Mouse (Mus musculus) urinary bladder, postnatal 36 days (tissue): Measurements from ENCODE around the gene Fbxo45.
"Not testable (repeated sequence)": the region's sequence is repeated elsewhere in the genome, so short reads cannot be mapped to it uniquely, and the experiment has no call there.

Experiments
- DNase-seq, 2 experiments: peaks; one replicate each; pipeline ENCODE4 v3.0.0; 2022; ENCODE audit warnings: low spot score in 2 of 2, mixed read lengths in 1 of 2

The Fbxo45 gene

DNA sequence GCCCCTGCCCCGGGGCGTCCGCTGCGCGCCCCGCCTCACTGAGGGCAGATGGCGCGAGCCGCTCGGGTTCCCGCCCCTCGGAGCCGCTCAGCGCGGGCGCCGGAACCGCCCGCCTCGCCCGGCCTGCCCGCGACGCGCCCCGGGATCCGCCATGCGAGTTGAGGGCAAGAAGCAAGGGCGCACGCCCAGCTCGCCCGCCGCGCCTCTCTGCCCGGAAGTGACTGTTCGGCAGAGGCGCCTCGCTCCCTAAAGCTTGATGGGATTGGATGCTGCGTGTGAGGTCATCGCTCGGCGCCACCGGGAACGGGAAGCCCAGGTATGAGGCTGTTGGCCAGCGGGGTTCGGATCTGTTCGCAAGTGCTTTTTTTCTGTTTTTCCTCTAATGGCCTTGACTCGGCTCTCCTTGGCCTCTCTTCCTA, at the start of gene Fbxo45, which contains the start of gene Wdr53:
Gene Fbxo45 (minus strand): TSS at position 207 of the 419 bp plus-strand sequence.
Gene Wdr53 (plus strand): TSS at position 276 of the 419 bp plus-strand sequence.
- DNase-seq, result peak; percentile 95 to 98

DNA sequence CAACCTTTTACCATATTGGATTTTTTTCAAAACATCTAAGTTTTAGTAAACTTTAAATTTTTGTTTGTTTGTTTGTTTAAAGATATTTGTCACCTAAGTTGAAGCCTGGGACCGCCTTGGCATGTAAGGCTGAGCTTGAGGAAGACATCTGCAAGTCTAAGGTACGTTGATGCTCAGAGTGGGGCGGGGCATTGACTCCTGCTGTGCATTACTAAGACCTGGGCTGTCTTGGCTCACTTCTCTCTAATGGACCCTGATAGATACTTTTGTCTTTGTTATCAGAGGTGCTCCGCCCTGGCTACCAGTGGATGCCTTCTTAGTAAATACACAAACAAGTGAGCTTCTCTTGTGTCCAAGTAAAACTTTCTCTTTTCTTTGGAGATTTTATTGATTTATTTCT, 44.9 kb upstream of the Fbxo45 start:
- DNase-seq, result no peak

DNA sequence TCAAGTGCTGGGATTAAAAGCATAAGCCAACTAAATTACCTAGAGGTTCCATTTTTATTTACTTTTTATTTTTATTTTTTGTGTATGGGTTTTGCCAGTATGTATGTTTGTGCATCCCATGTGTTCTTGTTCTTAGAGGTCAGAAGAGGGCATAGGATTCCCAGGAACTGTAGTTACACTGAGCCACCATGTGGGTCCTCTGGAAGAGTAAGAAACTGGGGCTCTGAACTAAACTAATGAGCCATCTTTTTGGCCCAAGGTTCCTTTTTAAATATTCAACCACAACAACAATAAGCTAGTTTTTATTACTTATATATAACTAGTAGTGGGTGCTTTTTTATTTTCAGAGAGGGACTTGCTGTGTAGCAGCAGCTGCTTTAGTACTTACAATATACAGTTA, 35.6 kb upstream of the Fbxo45 start:
- no peak for DNase-seq

DNA sequence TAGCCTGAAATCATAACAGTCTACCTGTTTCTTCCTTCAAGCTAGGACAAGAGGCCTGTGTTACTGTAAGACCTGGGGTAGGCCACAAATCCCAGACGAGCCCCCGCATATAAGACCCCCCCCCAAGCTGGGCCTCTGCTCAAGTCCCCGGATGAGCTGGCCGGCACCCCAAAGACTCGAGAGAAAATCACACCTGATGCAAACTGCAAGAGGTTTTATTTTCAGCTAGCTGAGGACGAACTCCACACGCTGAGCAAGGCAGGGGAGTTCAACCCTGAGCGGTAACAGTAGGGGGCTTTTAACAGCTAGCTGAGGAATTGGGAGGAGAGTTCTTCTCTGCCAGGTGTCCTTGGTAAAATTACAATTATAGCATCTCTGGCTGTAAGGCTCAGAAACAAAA, 33.3 kb upstream of the Fbxo45 start:
- DNase-seq, result no peak

DNA sequence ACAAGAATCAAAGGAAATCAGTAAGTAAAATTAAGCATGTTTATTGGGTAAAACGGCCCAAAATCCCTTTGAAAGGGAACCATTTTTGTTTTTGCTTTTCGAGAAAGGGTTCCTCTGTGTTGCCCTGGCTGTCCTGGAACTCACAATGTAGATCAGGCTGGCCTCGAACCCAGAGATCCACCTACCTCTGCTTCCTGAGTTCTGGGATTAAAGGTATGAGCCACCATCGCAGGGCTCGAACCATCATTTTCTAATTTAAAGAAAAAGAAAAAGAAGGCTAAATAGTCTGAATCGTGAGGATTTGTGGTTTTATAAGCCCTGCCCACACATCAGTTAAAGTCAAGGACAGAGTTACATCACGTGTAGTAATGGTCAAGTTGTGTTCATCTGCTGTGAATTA, 31.4 kb upstream of the Fbxo45 start:
- no peak for DNase-seq

DNA sequence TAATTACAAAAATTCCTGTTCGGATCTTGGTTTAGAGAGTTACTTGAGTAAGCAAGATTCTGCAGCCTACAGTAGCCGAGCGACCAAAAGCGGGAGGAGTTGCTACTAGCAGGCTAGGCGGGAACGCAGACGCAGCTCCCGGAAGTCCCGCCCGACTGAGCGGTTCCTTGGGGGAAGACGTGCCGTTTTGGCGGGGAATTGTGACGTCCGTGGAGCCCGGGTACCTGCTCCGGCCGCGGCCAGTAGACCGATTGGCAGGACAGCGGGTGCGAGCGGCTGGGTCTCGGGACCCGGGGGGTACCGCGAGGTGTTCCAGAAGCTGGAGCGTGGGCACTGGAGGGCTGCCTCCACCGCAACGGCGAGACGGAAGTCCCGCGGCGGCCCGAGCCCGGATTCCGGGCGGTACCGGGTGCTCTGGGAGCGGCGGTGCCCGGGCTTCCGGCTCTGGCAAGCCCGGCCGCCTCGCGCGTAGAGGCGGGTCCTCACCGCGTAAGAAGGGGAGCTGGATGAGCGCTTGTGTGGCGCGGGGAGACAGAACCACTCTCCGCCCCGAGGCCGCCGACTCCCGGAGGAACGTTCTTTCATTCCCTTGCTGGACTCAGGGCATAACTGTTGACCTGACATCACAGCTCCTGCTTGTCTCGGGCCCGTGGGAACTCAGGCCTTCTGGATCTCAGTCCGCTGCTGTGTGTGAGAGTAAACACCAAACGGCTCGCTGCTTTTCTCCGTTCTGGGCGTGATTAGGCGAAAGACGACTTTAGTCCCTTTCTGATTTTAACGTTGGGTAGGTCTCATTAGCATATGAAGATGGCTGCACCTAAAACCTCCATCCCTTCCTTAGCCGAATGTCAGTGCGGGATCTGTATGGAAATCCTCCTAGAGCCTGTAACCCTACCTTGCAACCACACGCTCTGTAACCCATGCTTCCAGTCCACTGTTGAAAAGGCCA, 30.6 kb upstream of the Fbxo45 start, which contains the start of gene Rnf168:
Gene Rnf168 (plus strand): TSS at position 152 of the 949 bp plus-strand sequence.
- DNase-seq, result peak; percentile 85 to 92

DNA sequence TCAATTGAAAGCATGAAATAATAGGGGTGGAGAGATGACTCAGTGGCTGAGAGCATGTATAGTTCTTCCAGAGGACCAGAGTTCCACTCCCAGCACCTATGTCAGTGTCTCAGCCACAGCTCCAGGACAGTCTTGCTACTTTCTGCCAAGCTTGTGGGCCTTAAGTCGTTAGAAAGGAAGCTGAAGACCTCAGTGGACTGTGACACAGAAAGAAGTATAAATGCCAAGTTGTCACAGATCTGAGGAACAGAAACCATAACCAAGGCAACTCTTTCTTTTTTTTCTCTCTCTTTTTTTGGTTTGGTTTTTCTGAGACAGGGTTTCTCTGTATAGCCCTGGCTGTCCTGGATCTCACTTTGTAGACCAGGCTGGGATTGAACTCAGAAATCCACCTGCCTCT, 28.9 kb upstream of the Fbxo45 start:
- no peak for DNase-seq

DNA sequence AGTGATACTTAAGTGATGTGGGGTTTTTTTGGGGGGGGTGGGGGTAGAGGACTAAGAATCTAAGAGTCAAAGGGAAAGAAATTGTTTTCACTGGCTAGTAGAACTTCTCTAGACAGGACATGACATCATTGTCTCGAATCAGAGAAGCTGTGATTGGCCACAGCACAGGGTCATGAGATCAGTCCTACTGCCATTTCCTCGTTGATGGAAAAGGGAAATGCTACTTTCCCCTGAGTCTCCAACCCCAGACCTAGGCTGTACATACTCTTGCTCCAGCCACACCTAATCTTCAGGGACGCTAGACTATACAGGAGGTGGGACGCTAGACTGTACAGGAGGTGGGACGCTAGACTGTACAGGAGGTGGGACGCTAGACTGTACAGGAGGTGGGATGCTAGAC, 28.1 kb upstream of the Fbxo45 start:
- DNase-seq, result no peak

DNA sequence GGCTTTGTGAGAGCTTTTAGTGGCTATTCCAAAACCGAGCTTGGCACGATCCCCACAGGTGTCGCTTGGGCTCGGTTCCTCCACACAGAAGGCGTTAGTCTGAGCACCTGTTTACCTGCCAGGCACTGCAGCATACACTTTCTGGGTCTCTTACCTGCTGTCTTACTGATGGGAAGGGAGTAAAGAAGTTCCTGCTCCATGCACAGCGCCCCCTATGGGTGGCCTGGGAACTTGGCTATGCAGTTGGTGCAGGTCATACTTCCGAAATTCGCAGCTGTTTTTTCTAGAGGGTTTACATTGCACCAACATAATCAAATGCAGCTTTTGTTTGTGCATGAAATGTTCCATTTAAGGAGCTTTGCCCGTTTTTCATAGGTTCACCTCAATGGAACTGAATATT, 26.4 kb upstream of the Fbxo45 start:
- no peak for DNase-seq

DNA sequence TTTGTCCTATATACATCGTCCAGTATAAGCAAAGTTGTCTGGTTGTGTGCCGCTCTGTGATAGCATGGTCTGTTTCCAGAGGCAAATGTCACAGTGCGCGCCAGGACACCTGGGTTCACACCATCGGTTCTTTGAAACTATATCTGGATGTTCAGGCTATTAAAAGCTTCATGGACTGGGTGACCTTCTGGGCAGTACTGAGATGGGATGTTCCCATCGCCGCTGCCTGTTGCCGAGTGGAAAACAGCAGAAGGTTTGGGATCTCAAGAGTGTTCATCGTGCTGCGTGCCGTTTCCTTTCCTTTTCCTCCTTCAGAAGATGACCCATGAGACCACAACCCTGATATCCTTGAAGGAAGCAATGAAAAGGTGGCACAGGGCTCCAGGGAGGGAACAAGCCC, 24.3 kb upstream of the Fbxo45 start, which contains the start of gene Smco1:
Gene Smco1 (plus strand): TSS at position 178 of the 400 bp plus-strand sequence.
- DNase-seq, result no peak

DNA sequence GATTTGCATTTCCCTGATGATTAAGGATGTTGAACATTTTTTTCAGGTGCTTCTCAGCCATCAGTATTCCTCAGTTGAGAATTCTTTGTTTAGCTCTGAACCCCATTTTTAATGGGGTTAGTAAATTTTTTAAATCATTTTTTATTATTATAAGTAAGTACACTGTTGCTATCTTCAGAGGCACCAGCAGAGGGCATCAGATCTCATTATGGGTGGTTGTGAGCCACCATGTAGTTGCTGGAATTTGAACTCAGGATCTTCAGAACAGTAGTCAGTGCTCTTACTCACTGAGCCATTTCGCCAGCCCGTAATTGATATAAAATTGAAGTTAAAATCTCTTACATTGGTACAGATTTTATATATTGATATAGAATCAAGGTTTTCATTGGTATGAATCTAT, 17.3 kb upstream of the Fbxo45 start:
- not testable (repeated sequence) for DNase-seq

DNA sequence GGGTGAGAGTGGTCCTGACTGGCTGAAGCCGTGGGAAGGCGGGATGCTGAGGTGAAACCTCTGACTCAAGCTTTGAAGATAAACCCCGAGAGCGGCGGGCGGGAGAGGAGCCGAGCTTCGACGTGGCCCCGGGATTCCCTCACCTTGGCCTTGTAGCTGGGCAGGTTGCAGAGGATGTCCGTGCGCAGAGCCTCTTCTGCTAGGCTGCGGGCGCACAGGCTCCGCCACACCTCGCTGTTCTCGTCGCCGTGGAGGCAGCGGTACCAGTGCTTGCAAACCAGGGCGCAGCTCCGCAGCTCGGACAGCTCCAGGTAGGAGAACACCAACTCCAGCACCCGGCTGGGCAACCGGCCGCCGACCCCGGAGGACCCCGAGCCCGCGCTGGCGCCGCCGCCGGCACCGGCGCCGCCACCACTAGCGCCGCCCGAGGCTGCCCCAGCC, 587 bp downstream of the Fbxo45 start:
- DNase-seq, result peak; percentile 25 to 34

DNA sequence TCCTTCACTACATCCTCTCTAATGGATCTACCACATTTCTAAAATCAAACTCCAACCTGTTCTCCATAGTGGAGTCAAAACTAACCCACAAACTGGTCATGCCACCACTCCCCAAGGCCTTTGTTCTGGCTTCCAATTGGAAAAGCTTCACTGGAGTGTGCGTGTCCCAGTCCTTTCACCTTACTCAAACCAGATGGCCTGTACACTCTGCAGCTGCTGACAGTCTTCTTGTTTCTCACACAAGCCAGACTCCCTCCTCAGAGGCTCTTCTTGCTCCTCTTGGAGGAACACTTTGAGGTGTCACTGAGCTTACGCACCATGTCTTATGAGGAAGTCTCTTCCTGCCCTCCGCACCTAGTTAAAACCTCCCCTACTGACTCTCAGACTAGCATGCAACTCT, 3.1 kb downstream of the Fbxo45 start:
- no peak for DNase-seq

DNA sequence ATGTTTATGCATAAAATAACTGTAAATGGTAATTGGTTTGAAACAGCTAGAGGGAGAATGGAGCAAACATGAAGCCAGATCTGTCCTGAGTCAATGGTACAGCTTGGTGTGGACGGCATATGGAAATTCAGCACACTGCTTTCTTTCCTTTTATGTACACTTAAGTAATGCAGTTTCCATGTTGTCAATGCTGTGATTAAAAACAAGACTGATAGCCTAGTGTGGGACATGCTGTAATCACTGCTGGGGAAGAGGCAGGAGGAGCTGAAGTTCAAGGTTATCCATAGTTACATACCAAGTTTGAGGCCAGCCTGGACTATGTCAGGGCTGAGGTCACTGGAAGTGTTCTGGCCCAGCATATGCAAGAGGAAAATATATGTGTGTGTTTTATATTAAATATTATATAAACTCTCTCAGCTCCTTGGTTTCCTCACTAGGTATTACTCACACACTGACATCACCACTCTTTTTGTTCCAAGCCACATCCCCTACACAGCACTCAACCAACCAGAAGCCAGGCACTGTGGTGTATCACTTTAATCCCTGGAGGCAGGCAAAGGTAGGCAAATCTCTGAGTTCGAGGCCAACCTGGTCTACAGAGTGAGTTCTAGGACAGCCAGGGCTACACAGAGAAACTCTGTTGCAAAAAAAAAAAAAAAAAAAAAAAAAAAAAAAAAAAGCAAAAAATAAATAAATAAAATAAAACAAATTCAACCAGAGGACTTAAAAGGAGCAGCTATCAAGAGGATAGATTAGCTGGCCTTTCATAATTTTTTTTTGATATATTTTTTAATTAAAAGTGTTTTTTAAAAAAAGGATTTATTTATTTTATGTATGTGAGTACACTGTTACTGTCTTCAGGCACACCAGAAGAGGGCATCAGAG, 7.3 kb downstream of the Fbxo45 start:
- DNase-seq, result no peak

DNA sequence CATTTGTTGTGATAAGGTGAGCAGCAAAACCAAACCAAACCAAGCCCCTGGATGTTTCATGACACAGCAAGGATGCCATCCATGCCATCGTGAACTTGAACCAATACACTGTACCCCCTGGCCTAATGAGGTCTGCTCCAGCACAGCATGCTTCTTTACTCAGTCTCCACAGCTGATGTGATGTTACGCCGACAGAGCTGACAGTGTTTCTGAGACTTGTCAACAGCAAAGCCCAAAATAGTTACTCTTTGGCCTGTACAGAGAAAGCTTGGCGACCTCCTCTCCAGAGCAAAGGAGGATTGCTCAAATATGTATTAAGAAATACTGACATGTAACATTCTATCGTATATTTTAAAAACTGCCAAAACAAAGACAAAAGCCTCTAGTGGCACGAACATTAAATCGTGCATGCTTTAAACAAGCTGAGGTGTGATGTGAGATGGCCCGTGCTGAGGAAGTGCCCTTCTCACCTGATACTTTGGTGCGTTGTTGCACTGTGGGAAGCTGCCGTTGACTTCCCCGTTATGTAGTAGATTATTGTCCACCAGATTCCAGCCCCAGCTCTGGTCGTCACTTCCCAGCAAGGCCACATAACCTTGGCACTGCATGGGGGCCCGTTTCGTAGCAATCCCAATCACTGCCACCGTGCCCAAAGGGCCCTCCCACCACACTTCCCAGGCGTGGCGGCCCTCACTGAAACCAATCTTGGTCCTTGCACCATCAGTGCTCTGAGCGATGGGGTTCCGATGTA, 8.9 kb downstream of the Fbxo45 start:
- no peak for DNase-seq

DNA sequence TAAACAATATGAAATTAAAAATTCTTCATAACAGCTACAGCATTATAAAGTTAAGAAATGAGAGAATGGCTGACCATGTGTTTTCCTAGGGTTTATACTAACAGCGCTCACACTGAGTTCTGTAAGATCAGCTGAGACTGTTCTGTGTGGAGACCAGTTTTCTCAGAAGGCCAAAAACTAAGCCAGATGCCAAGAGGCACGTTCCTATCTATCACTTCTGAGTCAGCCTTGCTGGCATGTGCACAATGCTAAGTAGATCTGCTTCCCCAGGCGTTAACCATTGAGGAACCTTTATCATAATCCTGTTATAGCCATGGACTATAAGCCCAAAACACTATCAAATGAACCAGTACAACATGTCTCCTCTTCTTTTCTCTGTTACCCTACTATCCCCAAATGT, 14.9 kb downstream of the Fbxo45 start:
- not testable (repeated sequence) for DNase-seq

DNA sequence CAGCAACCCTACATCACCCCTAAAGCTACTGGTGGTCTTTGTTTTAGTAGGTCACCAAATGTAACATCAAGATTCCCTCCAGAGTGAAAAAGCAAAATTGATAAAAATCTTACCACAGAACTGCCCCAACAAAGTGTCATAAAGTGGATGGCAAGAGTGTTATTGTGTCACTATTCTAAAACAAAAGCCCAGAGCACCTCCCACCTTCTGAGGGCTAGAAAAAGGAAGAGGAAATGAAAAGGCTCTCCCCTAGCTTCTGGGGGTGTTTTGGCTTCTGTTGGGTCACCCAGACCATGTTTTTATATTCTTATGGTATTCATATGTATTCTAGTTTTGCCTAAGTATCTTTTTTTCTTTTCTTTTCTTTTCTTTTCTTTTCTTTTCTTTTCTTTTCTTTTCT, 24.6 kb downstream of the Fbxo45 start:
- no peak for DNase-seq

DNA sequence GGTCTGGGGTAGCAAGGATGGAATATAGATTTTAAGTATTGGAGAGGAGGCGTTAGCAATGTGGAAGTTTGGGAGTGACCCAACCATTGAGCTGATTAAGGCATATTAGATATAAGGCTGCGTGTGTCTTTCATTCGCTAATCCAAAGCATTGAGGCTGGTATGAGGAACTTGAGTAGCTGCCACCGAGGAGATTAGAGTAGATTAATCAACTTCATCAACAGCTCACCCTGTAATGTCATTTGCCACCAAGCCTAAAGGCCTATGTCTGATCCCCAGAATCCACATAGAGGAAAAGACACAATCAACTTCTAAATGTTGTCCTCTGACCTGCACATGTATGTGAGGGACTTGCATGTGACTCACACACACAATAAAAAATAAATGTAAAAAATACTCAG, 25.2 kb downstream of the Fbxo45 start:
- DNase-seq, result no peak

DNA sequence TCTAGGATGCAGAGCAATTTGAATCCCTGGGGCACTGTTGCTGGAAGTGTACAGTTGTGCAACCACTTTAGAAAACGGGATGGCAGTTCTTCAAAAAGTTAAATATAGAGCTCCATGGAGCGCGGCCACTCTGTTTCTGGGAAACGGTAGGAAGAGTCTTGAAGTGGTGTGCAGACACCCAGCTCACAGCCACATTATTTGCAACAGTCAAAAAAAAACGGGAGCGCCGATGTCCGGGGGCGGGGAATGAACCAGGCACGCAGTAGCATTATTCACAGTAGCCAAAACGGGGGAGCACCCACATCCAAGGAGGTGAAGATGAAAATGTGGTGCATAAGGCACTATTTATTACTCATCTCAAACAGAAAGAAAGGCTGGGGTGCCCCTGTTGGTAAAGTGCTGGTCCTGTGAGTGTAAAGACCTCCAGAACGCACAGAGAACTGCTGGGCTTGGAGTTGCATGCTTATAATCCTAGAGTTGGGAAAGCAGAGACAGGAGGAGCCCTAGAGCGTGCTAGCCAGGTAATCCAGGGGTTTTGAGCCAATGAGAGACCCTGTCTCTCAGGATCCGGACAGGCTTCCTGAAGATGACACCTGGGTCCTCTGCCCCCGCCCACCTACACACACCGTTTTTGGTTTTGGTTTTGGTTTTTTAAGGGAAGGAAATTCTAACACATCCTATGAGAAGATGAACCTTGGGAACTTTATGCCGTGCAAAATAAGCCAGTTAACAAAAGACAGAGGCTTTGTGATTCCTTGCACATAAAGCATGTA, 32.0 kb downstream of the Fbxo45 start:
- no peak for DNase-seq

DNA sequence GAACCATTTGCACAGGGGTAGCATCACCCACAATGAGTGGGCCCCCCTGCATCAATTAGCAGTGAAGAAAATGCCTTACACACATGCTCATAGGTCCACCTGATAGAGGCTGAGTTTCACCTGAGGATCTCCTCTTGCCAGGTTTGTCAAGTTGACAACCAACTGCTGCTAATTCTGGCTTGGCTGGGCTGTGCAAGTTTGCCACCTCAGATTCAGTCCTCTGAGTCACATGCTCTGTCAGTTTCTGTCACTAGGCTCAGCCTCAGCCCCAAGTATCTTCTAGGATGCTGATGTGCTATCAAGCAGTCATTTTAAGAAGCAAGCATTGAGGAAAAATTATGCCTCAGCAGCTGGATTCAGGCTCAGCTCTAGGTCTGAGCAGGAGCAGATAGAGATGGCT, 32.8 kb downstream of the Fbxo45 start:
- DNase-seq, result no peak

DNA sequence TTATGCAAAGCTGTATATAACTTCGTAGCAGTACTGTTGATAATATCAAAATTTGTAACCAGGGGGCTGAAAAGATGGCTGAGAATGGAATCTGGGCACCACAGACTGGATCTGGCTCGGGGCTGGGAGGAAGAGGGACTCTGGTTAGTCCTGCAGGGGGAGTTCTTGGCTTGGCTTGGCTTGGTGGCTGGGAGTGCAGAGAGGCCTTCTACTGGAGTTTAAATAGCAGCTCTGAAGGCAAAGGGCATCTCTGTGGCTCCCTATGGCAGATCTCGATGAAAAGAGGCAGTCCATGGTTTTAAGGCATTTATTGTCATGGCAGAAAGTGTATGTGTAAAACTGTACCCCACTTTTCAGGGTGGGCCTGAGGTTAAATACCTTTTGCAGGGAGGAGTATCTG, 42.1 kb downstream of the Fbxo45 start:
- no peak for DNase-seq
